8 mouse cellular contexts compared by ENCODE assay signal in the genomic region with DNA sequence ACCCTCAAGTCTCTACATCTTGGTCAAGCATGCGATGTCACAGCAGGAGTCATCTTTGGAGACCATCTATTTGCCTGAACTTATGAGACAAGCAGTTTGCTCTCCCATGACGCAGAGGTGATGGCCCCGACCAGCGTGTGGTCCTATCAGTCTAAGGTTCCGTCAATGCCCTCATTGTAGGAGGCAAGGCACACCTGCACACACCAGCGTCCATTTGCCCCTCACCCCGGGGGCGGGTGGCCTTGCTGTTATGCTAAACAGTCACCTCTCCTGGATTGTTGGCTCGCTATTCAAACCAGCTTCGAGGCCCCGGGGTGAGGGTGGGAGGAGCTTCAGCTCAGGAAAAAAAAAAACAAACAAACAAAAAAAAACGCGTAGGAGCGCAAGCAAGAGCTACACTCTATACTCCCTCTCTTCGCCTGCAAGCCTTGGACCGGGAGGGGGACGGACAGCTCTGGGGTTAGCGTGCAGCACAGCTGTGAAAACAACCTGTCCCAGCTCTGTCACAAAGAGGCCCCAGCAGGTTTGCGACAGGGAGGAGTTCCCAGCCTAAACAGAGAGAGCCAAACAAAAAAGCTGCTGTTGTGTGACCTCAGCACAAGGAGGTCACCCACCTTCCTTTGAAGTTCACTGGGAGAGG. TPM values are rescaled to one million over a fixed set of nuclear protein-coding genes. Genes with fewer than 3 reads are reported as not detected.
DNase-seq lines count a peak whose midpoint lies in the region; ATAC-seq lines count a peak whose summit lies in the region.

No protein-coding gene starts in this region.

- no peak overlapping the region for H3K27ac ChIP-seq in kidney, embryonic 15.5 days
- H3K27ac ChIP-seq in hindbrain, embryonic 11.5 days (ENCODE audit: low read depth, low read length), result no peak overlapping the region
- H3K27ac ChIP-seq in midbrain, embryonic 11.5 days (ENCODE audit: low read depth, low read length), result no peak overlapping the region

- 23% methylated on average over 19 of the region's 19 CpGs for WGBS in kidney, embryonic 15.5 days
- WGBS in hindbrain, embryonic 11.5 days, result 17% methylated on average over 19 of the region's 19 CpGs
- WGBS in midbrain, embryonic 11.5 days, result 26% methylated on average over 19 of the region's 19 CpGs

- no peaks in the 10 kb centered on the region for H3K27me3 ChIP-seq in kidney, embryonic 15.5 days
- no peaks in the 10 kb centered on the region for H3K27me3 ChIP-seq in hindbrain, embryonic 11.5 days (ENCODE audit: control insufficient read depth, insufficient read depth, low read length)
- H3K27me3 ChIP-seq in midbrain, embryonic 11.5 days (ENCODE audit: control insufficient read depth, insufficient read depth, low read length), result no peaks in the 10 kb centered on the region

- no peaks in the 10 kb centered on the region for H3K36me3 ChIP-seq in kidney, embryonic 15.5 days
- H3K36me3 ChIP-seq in hindbrain, embryonic 11.5 days (ENCODE audit: control insufficient read depth, insufficient read depth, low read length), result no peaks in the 10 kb centered on the region
- no peaks in the 10 kb centered on the region for H3K36me3 ChIP-seq in midbrain, embryonic 11.5 days (ENCODE audit: control insufficient read depth, insufficient read depth, low read length)

- H3K9me3 ChIP-seq in kidney, embryonic 15.5 days (replicated peaks), result no peaks in the 10 kb centered on the region
- H3K9me3 ChIP-seq in hindbrain, embryonic 11.5 days (ENCODE audit: control insufficient read depth, low read length), result no peaks in the 10 kb centered on the region
- H3K9me3 ChIP-seq in midbrain, embryonic 11.5 days (ENCODE audit: control insufficient read depth, low read length), result no peaks in the 10 kb centered on the region; the same call in 1 of the 2 replicates

- peaks cover 24% of the 10 kb centered on the region for H3K4me1 ChIP-seq in kidney, embryonic 15.5 days
- H3K4me1 ChIP-seq in hindbrain, embryonic 11.5 days (replicated peaks; ENCODE audit: control insufficient read depth, insufficient read depth, low read length), result no peaks in the 10 kb centered on the region
- peaks cover 9% of the 10 kb centered on the region for H3K4me1 ChIP-seq in midbrain, embryonic 11.5 days (ENCODE audit: control insufficient read depth, insufficient read depth, low read length)

- intact Hi-C loops in heart, postnatal 14 days (cut with DNase I), result loop anchor here (5.0 kb wide), 1 partner anchor 55 kb away; no protein-coding TSS in a partner anchor

- no peak overlapping the region for H3K9ac ChIP-seq in kidney, embryonic 15.5 days
- H3K9ac ChIP-seq in hindbrain, embryonic 11.5 days (ENCODE audit: low read depth, low read length), result no peak overlapping the region
- no peak overlapping the region for H3K9ac ChIP-seq in midbrain, embryonic 11.5 days (ENCODE audit: low read length)

- H3K4me3 ChIP-seq in kidney, embryonic 15.5 days (replicated peaks), result no peak overlapping the region
- no peak overlapping the region for H3K4me3 ChIP-seq in hindbrain, embryonic 11.5 days (ENCODE audit: low read depth, low read length)
- H3K4me3 ChIP-seq in midbrain, embryonic 11.5 days (ENCODE audit: low read depth, low read length), result no peak overlapping the region

- no peak for DNase-seq in kidney, postnatal 14 days
- peak; percentile 76 for DNase-seq in embryo, embryonic 10.5 days (ENCODE audit: low spot score)
- peak; percentile 48 for DNase-seq in hindbrain, embryonic 11.5 days (ENCODE audit: low spot score)
- no peak for DNase-seq in midbrain, embryonic 11.5 days (ENCODE audit: low spot score, missing footprints)
- no peak for DNase-seq in spleen, postnatal 4 days (ENCODE audit: low spot score in 2 of 2)
- no peak for DNase-seq in heart, postnatal 14 days
- DNase-seq in spleen, postnatal 10 days (ENCODE audit: low spot score in 2 of 2), result no peak

- ATAC-seq in kidney, embryonic 15.5 days (replicated peaks; ENCODE audit: low FRiP score), result peak; percentile 81
- ATAC-seq in hindbrain, embryonic 11.5 days (ENCODE audit: low FRiP score), result 0 out of 2 replicates have a peak, but pooled peaks have one; percentile 33
- ATAC-seq in midbrain, embryonic 11.5 days (ENCODE audit: low FRiP score), result peak; percentile 30; the same call in 1 of the 2 replicates

- H3K4me2 ChIP-seq in kidney, embryonic 15.5 days, result peak overlapping the region; percentile 37; the same call in 1 of the 2 replicates
- H3K4me2 ChIP-seq in hindbrain, embryonic 11.5 days (replicated peaks; ENCODE audit: low read depth, low read length), result peak overlapping the region; percentile 27
- H3K4me2 ChIP-seq in midbrain, embryonic 11.5 days, result peak overlapping the region; percentile 26; the same call in 1 of the 2 replicates

RNA-seq across cellular contexts. Expression of gene Xpnpep1, which starts 12.1 kb away (rescaled TPM):
- polyA plus RNA-seq in kidney, embryonic 15.5 days (2015; fragmentation: Nextera tagmentation; extraction: Ambion mirVana), result 148 and 168 TPM in 2 replicates
- 132 and 163 TPM in 2 replicates for polyA plus RNA-seq in hindbrain, embryonic 11.5 days (2014; fragmentation: Nextera tagmentation; extraction: Ambion mirVana)
- 148 and 150 TPM in 2 replicates for polyA plus RNA-seq in midbrain, embryonic 11.5 days (2014; fragmentation: Nextera tagmentation; extraction: Ambion mirVana)
- 100 to 1,000 TPM in 1 of 2 experiments, 10 to 100 TPM in 1; 93.8 to 105 TPM for total RNA-seq in heart, postnatal 14 days (2021)

Comparison
In these comparisons a context has a peak if more than half of its experiments do, and no peak if none do; other contexts are left out.
1. ATAC-seq: peak in every context shown above with its lines; median percentile 81 in kidney, embryonic 15.5 days; 33 in hindbrain, embryonic 11.5 days; 30 in midbrain, embryonic 11.5 days.
2. DNase-seq: peak in embryo, embryonic 10.5 days (single experiment) and hindbrain, embryonic 11.5 days (single experiment); none in kidney, postnatal 14 days (single experiment), midbrain, embryonic 11.5 days (single experiment), spleen, postnatal 4 days (0 of 2), heart, postnatal 14 days (0 of 2) and spleen, postnatal 10 days (0 of 2).
3. Peak in every context shown above with its lines, with median percentiles within 50 percentile points of each other: H3K4me2 ChIP-seq.